Mouse (Mus musculus): Measurements from ENCODE around the gene Irx5.

Gene Irx5

GRCm38 (mm10) chr8:92360083-92360861 lies 2.8 kb downstream of the Irx5 start:
- no peak for DNase-seq

GRCm38 (mm10) chr8:92361546-92362351 lies 4.3 kb downstream of the Irx5 start:
- no peak for DNase-seq

- no peak for DNase-seq
These were observed 5.1 kb downstream of the Irx5 start for GRCm38 (mm10) chr8:92362396-92363115.

GRCm38 (mm10) chr8:92363217-92364147 lies 6.1 kb downstream of the Irx5 start:
- DNase-seq = no peak

- DNase-seq = peak in 1 of 2 experiments; percentile 46
These were observed 6.8 kb downstream of the Irx5 start for GRCm38 (mm10) chr8:92364148-92364775.

GRCm38 (mm10) chr8:92364776-92365240 lies 7.4 kb downstream of the Irx5 start:
- DNase-seq = no peak

- DNase-seq = no peak
These were observed 8.0 kb downstream of the Irx5 start for GRCm38 (mm10) chr8:92365241-92365943.

GRCm38 (mm10) chr8:92365944-92366735 lies 8.7 kb downstream of the Irx5 start:
- no peak for DNase-seq

GRCm38 (mm10) chr8:92366736-92367267 lies 9.4 kb downstream of the Irx5 start:
- DNase-seq = peak in 1 of 2 experiments; percentile 46

- no peak for DNase-seq
These were observed 22.1 kb downstream of the Irx5 start for GRCm38 (mm10) chr8:92379524-92379923.

- DNase-seq = no peak
These were observed 23.1 kb downstream of the Irx5 start for GRCm38 (mm10) chr8:92380571-92380970.

- DNase-seq = no peak
These were observed 30.5 kb downstream of the Irx5 start for GRCm38 (mm10) chr8:92387893-92388292.

GRCm38 (mm10) chr8:92404218-92404617 lies 46.8 kb downstream of the Irx5 start:
- no peak for DNase-seq

GRCm38 (mm10) chr8:92408092-92408491 lies 50.7 kb downstream of the Irx5 start:
- DNase-seq = no peak

GRCm38 (mm10) chr8:92413583-92413982 lies 56.2 kb downstream of the Irx5 start:
- no peak for DNase-seq

- DNase-seq = no peak
These were observed 63.2 kb downstream of the Irx5 start for GRCm38 (mm10) chr8:92420666-92421065.
